Mouse (Mus musculus): ENCODE results near the gene Taldo1. TPM values are rescaled to one million over a fixed set of nuclear protein-coding genes. Genes with fewer than 3 reads are reported as not detected.

The Taldo1 gene
- polyA plus RNA-seq, 1 experiment from 2014 or later = 293 TPM

- Histone ChIP-seq H3K27me3 (peaks cover 6% of the 10 kb centered on the region; the same call in 1 of the 2 replicates), H3K4me2 (no peak overlapping the region), H3K4me3 (no peak overlapping the region), H3K4me1 (0 out of 2 replicates have a peak, but pooled peaks cover 13% of the 10 kb centered on the region), H3K27ac (no peak overlapping the region), H3K9me3 (no peaks in the 10 kb centered on the region), H3K9ac (no peak overlapping the region), H3K36me3 (no peaks in the 10 kb centered on the region)
- 64% methylated on average over 5 of the region's 5 CpGs for WGBS
- no peak for ATAC-seq (ENCODE audit: borderline replicate concordance, extremely low read depth, low FRiP score, low TSS enrichment)
Measured at GRCm38 (mm10) chr7:141364349-141365048, 27.5 kb upstream of the Taldo1 start.

GRCm38 (mm10) chr7:141365049-141365445 lies 27.0 kb upstream of the Taldo1 start:
- no peaks in the 10 kb centered on the region for H3K9me3 ChIP-seq
- no peak overlapping the region for H3K4me3 ChIP-seq
- H3K4me2 ChIP-seq = no peak overlapping the region
- 56% methylated on average over 3 of the region's 3 CpGs for WGBS
- ATAC-seq (ENCODE audit: borderline replicate concordance, extremely low read depth, low FRiP score, low TSS enrichment) = no peak
- peaks cover 6% of the 10 kb centered on the region; the same call in 1 of the 2 replicates for H3K27me3 ChIP-seq
- no peak overlapping the region for H3K27ac ChIP-seq
- H3K4me1 ChIP-seq = 0 out of 2 replicates have a peak, but pooled peaks cover 13% of the 10 kb centered on the region
- no peak overlapping the region for H3K9ac ChIP-seq
- H3K36me3 ChIP-seq = no peaks in the 10 kb centered on the region

- no peak overlapping the region for H3K27ac ChIP-seq
- H3K4me3 ChIP-seq = no peak overlapping the region
- no peak overlapping the region for H3K9ac ChIP-seq
- ATAC-seq (ENCODE audit: borderline replicate concordance, extremely low read depth, low FRiP score, low TSS enrichment) = no peak
- H3K4me2 ChIP-seq = no peak overlapping the region
- peaks cover 2% of the 10 kb centered on the region; the same call in 1 of the 2 replicates for H3K4me1 ChIP-seq
- H3K36me3 ChIP-seq = no peaks in the 10 kb centered on the region
- no peaks in the 10 kb centered on the region for H3K27me3 ChIP-seq
- 74% methylated on average over 4 of the region's 4 CpGs for WGBS
- no peaks in the 10 kb centered on the region for H3K9me3 ChIP-seq
Measured at GRCm38 (mm10) chr7:141367358-141367757, 24.6 kb upstream of the Taldo1 start.

- ATAC-seq (ENCODE audit: borderline replicate concordance, extremely low read depth, low FRiP score, low TSS enrichment) = no peak
- H3K27me3 ChIP-seq = no peaks in the 10 kb centered on the region
- H3K9me3 ChIP-seq = no peaks in the 10 kb centered on the region
- peaks cover 2% of the 10 kb centered on the region; the same call in 1 of the 2 replicates for H3K4me1 ChIP-seq
- no peak overlapping the region for H3K27ac ChIP-seq
- no peak overlapping the region for H3K9ac ChIP-seq
- WGBS = 58% methylated on average over 5 of the region's 5 CpGs
- H3K36me3 ChIP-seq = no peaks in the 10 kb centered on the region
- no peak overlapping the region for H3K4me3 ChIP-seq
- no peak overlapping the region for H3K4me2 ChIP-seq
Measured at GRCm38 (mm10) chr7:141369918-141370317, 22.1 kb upstream of the Taldo1 start.

- no peak for ATAC-seq (ENCODE audit: borderline replicate concordance, extremely low read depth, low FRiP score, low TSS enrichment)
- Histone ChIP-seq H3K9ac (no peak overlapping the region), H3K9me3 (no peaks in the 10 kb centered on the region), H3K27me3 (no peaks in the 10 kb centered on the region), H3K4me2 (no peak overlapping the region), H3K4me1 (peaks cover 2% of the 10 kb centered on the region; the same call in 1 of the 2 replicates), H3K36me3 (no peaks in the 10 kb centered on the region), H3K4me3 (no peak overlapping the region), H3K27ac (no peak overlapping the region)
- WGBS = 28% methylated on average over 6 of the region's 6 CpGs
Measured at GRCm38 (mm10) chr7:141371942-141372595, 19.9 kb upstream of the Taldo1 start.

- no peak overlapping the region for H3K27ac ChIP-seq
- no peak overlapping the region for H3K4me3 ChIP-seq
- no peaks in the 10 kb centered on the region for H3K27me3 ChIP-seq
- peaks cover 2% of the 10 kb centered on the region; the same call in 1 of the 2 replicates for H3K4me1 ChIP-seq
- H3K9me3 ChIP-seq = no peaks in the 10 kb centered on the region
- 73% methylated on average over 6 of the region's 6 CpGs for WGBS
- no peak overlapping the region for H3K9ac ChIP-seq
- H3K4me2 ChIP-seq = no peak overlapping the region
- no peaks in the 10 kb centered on the region for H3K36me3 ChIP-seq
- ATAC-seq (ENCODE audit: borderline replicate concordance, extremely low read depth, low FRiP score, low TSS enrichment) = no peak
Measured at GRCm38 (mm10) chr7:141373611-141374010, 18.4 kb upstream of the Taldo1 start.

GRCm38 (mm10) chr7:141374399-141374798 lies 17.6 kb upstream of the Taldo1 start:
- H3K36me3 ChIP-seq = no peaks in the 10 kb centered on the region
- no peaks in the 10 kb centered on the region for H3K9me3 ChIP-seq
- no peak overlapping the region for H3K4me2 ChIP-seq
- peaks cover 2% of the 10 kb centered on the region; the same call in 1 of the 2 replicates for H3K4me1 ChIP-seq
- H3K27me3 ChIP-seq = no peaks in the 10 kb centered on the region
- H3K27ac ChIP-seq = no peak overlapping the region
- H3K4me3 ChIP-seq = no peak overlapping the region
- no peak overlapping the region for H3K9ac ChIP-seq
- ATAC-seq (ENCODE audit: borderline replicate concordance, extremely low read depth, low FRiP score, low TSS enrichment) = no peak

- no peak overlapping the region for H3K4me2 ChIP-seq
- WGBS = 54% methylated on average over 4 of the region's 4 CpGs
- no peak overlapping the region for H3K4me3 ChIP-seq
- no peak for ATAC-seq (ENCODE audit: borderline replicate concordance, extremely low read depth, low FRiP score, low TSS enrichment)
- H3K9ac ChIP-seq = no peak overlapping the region
- no peaks in the 10 kb centered on the region for H3K9me3 ChIP-seq
- no peaks in the 10 kb centered on the region for H3K36me3 ChIP-seq
- H3K27ac ChIP-seq = no peak overlapping the region
- H3K4me1 ChIP-seq = no peaks in the 10 kb centered on the region
- H3K27me3 ChIP-seq = no peaks in the 10 kb centered on the region
Measured at GRCm38 (mm10) chr7:141379584-141379983, 12.4 kb upstream of the Taldo1 start.

- Histone ChIP-seq H3K36me3 (no peaks in the 10 kb centered on the region), H3K9me3 (no peaks in the 10 kb centered on the region), H3K4me1 (no peaks in the 10 kb centered on the region), H3K27ac (no peak overlapping the region), H3K9ac (no peak overlapping the region), H3K4me3 (no peak overlapping the region), H3K4me2 (no peak overlapping the region), H3K27me3 (no peaks in the 10 kb centered on the region)
- ATAC-seq (ENCODE audit: borderline replicate concordance, extremely low read depth, low FRiP score, low TSS enrichment) = no peak
- WGBS = 66% methylated on average over 4 of the region's 4 CpGs
Measured at GRCm38 (mm10) chr7:141381068-141381835, 10.7 kb upstream of the Taldo1 start.

GRCm38 (mm10) chr7:141387807-141388486 lies 4.1 kb upstream of the Taldo1 start:
- 44% methylated on average over 2 of the region's 2 CpGs for WGBS
- ATAC-seq (ENCODE audit: borderline replicate concordance, extremely low read depth, low FRiP score, low TSS enrichment) = no peak

GRCm38 (mm10) chr7:141388487-141389109 lies 3.4 kb upstream of the Taldo1 start:
- Histone ChIP-seq H3K4me3 (no peak overlapping the region), H3K36me3 (no peaks in the 10 kb centered on the region), H3K4me2 (no peak overlapping the region), H3K27ac (no peak overlapping the region), H3K27me3 (no peaks in the 10 kb centered on the region), H3K4me1 (peaks cover 16% of the 10 kb centered on the region), H3K9ac (no peak overlapping the region), H3K9me3 (no peaks in the 10 kb centered on the region)
- ATAC-seq (ENCODE audit: borderline replicate concordance, extremely low read depth, low FRiP score, low TSS enrichment) = no peak
- WGBS = 41% methylated on average over 3 of the region's 3 CpGs

More at GRCm38 (mm10) chr7:141387807-141388486, 4.1 kb upstream of the Taldo1 start:
- H3K4me2 ChIP-seq = no peak overlapping the region
- peaks cover 13% of the 10 kb centered on the region for H3K4me1 ChIP-seq
- no peaks in the 10 kb centered on the region for H3K27me3 ChIP-seq
- no peaks in the 10 kb centered on the region for H3K9me3 ChIP-seq
- no peak overlapping the region for H3K27ac ChIP-seq
- H3K9ac ChIP-seq = no peak overlapping the region
- no peak overlapping the region for H3K4me3 ChIP-seq
- no peaks in the 10 kb centered on the region for H3K36me3 ChIP-seq
